Mouse (Mus musculus) megakaryocyte-erythroid progenitor cell, adult 5-6 weeks (primary cell): ENCODE measurements around the gene Otud3. TPM values are rescaled to one million over a fixed set of nuclear protein-coding genes. Genes with fewer than 3 reads are reported as not detected.

Source experiments
- ATAC-seq: replicated peaks from 2 replicates; pipeline ENCODE4 v1.8.0; 2016; ENCODE audit warnings: mild to moderate bottlenecking, inconsistent platforms; ENCODE audit not compliant: severe bottlenecking, poor library complexity, low FRiP score, low TSS enrichment
- total RNA-seq, 2 experiments: library from RNA; stranded (forward) in 1 of 2; stranded (reverse) in 1 of 2; fragments of 200-1000, 215-1000 nt in 1 of 2; fragments of >200 nt in 1 of 2; fragmentation: Nextera tagmentation in 1 of 2; gene quantifications; 2 replicates each; pipeline ENCODE4 v1.2.3; 2014 to 2017

Gene Otud3
- total RNA-seq (2014; fragmentation: Nextera tagmentation) (3.7 and 6.6 TPM in 2 replicates), total RNA-seq (2017) (5.0 and 9.7 TPM in 2 replicates)

DNA sequence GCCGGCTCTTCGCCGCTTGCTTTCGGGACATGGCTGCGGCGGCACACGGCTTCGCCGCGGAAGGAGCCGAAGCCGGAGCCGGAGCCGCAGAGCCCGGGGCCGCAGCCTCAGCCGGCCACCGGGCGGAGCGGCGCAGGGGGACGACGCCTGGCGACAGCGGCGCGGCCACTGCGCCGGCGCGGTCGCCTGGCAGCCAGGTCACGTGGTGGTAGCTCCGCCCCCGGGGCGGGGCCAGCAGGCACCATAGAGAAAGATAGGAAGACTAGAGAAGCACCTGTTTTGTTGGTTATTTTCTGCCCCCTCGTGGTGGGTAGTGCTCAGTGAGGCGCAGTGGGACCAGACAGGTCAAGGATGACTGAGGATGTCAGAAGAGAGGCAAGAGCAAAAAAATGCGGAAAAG is at the start of gene Otud3:
TSS of gene Otud3 (minus strand) at position 149 of the 400 bp plus-strand sequence.
- ATAC-seq = peak; percentile 95

DNA sequence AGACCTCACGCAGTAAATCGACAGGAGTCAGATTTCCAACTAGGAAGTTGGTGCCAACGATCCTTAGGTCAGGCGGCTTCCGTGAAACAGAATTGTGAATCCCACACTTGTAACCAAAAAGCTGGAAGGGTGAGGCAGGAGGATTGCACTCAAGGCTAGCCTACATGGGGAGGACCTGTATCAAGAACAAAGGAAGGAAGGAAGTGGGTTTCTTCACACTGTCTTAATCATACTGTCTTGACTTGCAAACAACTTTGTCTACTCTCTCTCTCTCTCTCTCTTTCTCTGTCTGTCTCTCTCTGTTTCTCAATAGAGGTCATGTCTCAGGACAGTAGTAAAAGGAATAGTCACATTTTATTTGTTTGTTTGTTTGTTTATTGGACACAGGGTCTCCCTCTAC is 49.0 kb upstream of the Otud3 start:
- ATAC-seq = no peak

DNA sequence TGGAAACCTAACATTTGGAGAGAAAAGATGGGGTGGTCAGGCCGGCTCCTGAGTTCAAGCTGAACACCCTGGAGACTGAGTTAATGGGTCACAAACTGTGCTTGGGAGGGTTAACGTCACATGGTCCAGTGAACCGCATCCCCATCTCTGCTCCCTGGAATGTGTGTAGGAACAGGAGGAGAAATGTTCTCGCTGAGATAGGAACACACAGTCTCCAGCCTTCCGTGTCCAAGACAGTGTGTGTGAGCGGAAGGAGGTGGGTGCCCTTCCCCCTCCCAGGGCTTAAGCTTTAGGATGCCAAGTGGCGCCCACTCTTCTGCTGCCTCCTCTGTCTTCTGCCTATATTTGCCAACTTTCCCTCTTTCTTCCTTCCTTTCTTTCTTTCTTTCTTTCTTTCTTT is 46.2 kb upstream of the Otud3 start:
- ATAC-seq = no peak

- no peak for ATAC-seq
Observed at GRCm38 (mm10) chr4:138959120-138959519, 45.4 kb upstream of the Otud3 start.

DNA sequence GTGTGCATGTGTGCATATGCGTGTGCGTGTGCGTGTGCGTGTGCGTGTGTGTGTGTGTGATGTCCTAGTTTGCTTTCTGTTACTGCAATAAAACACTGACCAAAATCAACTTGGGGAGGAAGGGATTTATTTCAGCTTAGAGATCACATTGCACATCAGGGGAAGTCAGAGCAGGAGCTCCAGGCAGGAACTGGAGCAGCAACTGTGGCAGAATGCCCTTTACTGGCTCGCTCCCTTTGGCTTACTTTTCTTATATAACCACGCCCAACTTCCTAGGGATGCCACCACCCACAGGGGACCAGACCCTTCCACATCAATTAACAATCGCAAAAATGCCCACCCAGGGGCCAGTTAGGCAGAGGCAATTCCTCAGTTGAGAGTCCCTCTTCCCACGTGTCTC is 44.9 kb upstream of the Otud3 start:
- ATAC-seq = no peak

GRCm38 (mm10) chr4:138948257-138948656 is 34.5 kb upstream of the Otud3 start:
- ATAC-seq = no peak

GRCm38 (mm10) chr4:138943730-138944129 is 30.0 kb upstream of the Otud3 start:
- ATAC-seq = peak; percentile 98

- ATAC-seq = no peak
Observed at GRCm38 (mm10) chr4:138941966-138942365, 28.2 kb upstream of the Otud3 start.

DNA sequence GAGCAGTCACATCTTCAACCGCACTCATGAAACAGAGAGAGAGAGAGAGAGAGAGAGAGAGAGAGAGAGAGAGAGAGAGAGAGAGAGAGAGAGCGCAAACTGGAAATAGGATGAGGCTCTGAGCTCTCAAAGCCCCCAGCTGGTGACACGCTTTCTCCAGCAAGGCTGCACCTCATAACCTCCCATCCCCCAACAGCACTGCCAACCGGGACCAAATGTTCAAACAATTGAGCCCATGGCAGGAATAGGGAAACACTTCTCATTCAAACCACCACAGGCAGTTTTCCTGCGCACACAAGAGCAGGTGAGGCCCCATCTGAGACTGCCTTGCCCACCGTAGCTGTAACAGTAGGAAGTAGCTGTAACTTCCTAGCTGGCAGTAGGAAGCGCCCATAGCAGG is 27.7 kb upstream of the Otud3 start:
- no peak for ATAC-seq

- ATAC-seq = no peak
Observed at GRCm38 (mm10) chr4:138939481-138939880, 25.7 kb upstream of the Otud3 start.

DNA sequence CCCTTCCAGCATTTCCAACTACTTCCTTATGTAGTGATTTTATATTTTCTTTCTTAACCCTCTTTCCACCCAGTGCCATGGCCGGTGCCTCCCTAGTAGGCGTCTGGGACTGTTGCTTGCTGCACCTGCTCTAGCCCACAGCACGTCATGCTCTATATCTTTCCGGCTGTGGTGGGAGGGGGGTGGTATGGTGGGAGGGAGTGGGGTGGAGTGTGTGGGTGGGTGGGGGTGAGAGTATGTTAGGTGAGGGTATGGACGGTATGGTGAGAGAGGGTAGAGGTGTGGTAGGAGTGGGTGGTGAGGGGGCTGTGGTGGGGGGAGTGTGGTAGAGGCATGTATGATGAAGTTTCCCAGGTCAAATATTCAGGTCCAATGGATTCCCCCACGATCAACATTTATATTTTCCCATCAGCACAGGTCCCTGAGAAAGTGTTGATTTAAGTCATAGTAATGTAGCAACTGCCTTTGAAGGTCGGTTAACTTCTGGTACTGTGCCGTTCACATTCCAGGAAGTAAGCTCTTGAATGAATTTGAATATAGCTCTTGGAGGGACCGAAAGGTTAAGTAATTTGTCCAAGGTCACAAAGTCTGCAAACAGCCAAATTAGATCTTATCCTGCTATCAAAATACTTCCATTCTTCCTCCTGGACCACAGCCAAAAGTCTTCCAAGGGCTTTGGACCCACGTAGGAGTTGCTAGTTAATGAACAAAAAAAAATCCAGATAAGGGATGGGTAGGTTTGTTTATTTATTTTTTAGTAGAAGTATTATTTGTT is 24.9 kb upstream of the Otud3 start:
- no peak for ATAC-seq

DNA sequence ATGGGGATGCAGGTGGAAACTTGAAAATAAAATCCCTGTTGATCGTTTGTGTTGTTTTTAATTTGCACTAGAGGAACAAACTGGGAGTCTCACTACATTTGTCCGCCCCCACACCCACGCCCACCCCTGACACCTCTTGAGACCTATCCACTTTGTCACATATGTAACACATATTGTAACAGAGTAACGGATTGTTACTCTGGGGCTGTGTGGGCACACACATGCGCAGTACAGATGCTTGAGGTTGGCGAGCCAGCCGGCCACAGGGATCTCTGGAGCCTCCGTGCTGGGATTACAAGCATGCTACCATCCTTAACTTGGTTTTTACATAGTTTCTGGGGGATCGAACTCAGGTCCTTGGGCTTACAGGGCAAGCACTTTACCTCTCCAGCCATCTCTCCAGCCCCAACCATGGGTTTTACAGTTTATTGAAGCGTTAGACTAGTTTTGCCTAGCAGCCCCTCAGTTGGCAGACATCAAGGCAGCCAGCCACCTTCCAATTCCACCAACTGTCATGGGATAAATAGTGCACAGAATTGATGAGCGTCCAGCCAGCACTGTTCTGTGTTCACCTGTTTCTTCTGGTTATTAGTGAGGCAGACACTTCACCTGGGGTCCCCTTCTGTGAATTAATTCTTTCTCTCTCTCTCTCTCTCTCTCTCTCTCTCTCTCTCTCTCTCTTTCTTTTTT is 20.9 kb upstream of the Otud3 start:
- no peak for ATAC-seq

DNA sequence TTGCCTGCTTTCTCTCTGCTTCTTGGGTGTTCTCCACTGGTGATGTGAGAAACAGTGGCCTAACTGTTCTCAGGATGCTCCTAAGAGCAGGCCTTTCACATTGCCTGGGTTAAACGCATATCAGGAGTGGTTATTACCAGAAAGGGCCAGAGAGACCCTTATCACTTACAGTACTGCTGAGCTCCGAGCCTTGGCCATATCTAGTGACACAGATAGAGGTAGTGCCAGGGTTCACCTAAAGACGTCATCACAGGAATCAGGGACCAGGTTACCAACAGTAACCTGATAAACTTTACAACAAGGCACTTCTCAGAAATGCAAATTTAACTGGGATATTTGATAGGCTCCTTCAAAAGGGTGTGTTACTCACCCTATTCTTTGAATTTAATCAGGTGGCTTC is 20.1 kb upstream of the Otud3 start:
- peak; percentile 30; the same call in 1 of the 2 replicates for ATAC-seq

DNA sequence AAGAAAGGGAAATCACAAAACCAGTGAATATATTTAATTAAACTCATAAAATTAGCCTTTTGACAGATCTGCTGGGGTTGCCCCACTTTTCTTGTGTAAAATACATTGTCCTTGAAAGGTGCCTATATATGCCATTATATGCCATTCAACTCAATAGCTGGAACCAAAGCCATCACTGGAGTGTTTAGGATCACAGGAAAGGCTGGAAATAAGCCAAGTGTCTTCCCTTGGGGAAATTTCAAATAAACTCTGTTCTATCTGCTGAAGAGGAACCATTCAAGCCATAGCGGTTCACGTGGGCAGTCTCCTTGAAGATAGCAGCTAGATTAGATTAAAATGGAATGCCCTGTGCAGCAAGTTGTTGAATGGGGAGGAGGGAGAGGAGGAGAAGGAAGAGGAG is 11.8 kb upstream of the Otud3 start:
- ATAC-seq = no peak

DNA sequence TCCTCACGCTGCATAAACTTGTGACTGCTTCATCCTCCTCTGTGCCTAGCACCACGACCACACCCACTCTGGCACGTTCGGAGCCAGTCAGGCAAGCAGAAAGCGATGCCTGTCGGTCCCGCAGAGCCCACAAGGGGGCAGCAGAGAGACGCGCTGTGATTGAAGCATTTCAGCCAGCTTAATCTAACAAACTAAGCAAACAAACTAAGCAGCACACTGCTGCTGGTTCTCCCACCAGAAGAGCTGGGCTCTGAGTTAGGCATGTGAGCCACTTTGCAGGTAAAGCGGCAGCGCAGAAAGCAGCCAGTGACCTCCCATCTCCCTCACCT is 8.3 kb upstream of the Otud3 start:
- ATAC-seq = peak; percentile 98

GRCm38 (mm10) chr4:138921254-138922130 is 7.7 kb upstream of the Otud3 start:
- no peak for ATAC-seq

DNA sequence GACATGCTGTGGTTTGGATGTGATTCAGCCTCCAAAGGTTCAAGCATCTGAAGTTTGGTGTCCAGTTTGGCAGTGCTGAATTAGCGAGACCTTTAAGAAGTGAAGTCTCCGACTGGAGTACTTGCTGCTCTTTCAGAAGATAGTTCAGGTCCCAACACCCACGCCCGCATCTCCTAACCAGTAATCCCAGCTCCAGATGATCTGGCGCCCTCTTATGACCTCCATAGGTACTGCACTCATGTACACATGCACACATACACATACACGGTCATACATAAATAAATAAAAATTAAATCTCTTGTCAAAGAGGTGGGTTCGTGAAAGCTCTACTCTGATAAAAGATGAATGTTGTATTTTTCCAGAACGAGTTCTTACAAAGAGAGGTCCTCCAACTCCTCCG is 3.5 kb upstream of the Otud3 start:
- ATAC-seq = no peak

GRCm38 (mm10) chr4:138913141-138913787 is 481 bp downstream of the Otud3 start:
- 0 out of 2 replicates have a peak, but pooled peaks have one; percentile 33 for ATAC-seq

- no peak for ATAC-seq
Observed at GRCm38 (mm10) chr4:138905624-138906337, 8.0 kb downstream of the Otud3 start.
